Mouse (Mus musculus): ENCODE results near the gene Gpm6b. TPM values are rescaled to one million over a fixed set of nuclear protein-coding genes. Genes with fewer than 3 reads are reported as not detected.

The Gpm6b gene
- total RNA-seq, 2 experiments from 2014 or later: 716 to 752 TPM

- peak; percentile 22 to 69 for DNase-seq (ENCODE audit: extremely low spot score in 1 of 2, low spot score in 1 of 2)
Observed at GRCm38 (mm10) chrX:166351790-166352189, 113.1 kb downstream of the Gpm6b start.

GRCm38 (mm10) chrX:166353412-166353811, 114.7 kb downstream of the Gpm6b start:
- DNase-seq (ENCODE audit: extremely low spot score in 1 of 2, low spot score in 1 of 2): no peak

GRCm38 (mm10) chrX:166354913-166355312, 116.2 kb downstream of the Gpm6b start:
- DNase-seq (ENCODE audit: extremely low spot score in 1 of 2, low spot score in 1 of 2): no peak

GRCm38 (mm10) chrX:166356276-166356675, 117.6 kb downstream of the Gpm6b start:
- no peak for DNase-seq (ENCODE audit: extremely low spot score in 1 of 2, low spot score in 1 of 2)

DNA sequence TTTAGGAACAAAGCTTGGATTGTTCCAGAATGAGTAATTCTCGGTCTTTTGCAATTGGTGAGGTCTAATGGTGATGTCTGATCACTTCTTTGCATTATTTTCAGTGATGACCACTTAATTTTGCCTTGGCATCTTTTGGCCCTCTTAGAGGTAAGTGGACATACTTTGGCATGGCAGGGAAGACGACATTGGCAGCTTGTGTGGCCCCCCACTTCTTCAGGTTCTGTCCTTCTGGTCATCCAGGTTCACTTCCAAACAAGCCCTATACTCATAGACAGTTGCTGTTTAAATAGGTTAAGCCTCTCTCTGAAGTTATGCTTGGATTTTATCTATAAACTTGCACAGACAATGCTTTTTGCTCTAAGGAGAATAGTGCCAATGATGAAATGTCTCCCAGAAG, 120.2 kb downstream of the Gpm6b start:
- no peak for DNase-seq (ENCODE audit: extremely low spot score in 1 of 2, low spot score in 1 of 2)

DNA sequence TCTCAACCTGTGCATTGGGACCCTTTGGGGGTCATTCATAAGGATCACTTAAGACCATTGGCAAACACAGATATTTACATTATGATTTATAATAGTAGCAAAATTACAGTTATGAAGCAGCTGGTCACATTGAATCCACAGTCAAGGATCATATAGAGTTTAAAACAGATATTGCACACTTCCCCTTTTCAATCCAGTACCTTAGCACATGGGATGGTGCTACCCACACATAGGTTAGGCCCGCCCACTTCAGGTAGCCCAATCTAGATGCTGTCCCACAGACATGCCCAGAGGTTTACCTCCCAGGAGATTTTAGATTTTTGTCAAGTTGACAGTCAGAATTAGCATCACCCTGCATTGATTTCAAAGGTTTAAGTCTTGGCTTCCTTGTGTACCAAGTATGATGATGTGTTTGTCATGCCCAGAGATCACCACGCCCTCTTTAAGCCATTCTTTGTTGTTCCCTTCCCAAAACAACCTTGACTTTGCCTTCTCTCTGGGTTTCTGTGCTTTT, 121.3 kb downstream of the Gpm6b start:
- no peak for DNase-seq (ENCODE audit: extremely low spot score in 1 of 2, low spot score in 1 of 2)

DNA sequence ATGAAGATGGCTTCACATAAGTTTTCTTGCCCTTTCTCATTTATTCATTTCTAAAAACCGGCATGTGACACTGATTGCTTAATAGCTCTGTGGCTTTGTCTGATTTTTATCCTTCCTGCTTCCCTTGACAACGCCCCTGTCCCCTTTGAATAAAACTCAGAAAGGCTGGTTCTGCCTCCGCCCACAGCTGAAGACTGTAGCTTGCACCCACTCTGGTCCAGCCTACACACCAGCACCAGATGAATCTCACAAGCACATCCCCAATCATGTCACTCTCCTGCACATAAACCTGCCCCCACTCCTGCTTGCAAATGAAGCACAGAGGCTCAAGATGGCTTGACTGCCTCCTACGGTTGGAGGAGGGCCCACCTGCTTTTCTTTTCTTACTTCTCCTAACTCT, 121.7 kb downstream of the Gpm6b start:
- DNase-seq (ENCODE audit: extremely low spot score in 1 of 2, low spot score in 1 of 2): no peak

DNA sequence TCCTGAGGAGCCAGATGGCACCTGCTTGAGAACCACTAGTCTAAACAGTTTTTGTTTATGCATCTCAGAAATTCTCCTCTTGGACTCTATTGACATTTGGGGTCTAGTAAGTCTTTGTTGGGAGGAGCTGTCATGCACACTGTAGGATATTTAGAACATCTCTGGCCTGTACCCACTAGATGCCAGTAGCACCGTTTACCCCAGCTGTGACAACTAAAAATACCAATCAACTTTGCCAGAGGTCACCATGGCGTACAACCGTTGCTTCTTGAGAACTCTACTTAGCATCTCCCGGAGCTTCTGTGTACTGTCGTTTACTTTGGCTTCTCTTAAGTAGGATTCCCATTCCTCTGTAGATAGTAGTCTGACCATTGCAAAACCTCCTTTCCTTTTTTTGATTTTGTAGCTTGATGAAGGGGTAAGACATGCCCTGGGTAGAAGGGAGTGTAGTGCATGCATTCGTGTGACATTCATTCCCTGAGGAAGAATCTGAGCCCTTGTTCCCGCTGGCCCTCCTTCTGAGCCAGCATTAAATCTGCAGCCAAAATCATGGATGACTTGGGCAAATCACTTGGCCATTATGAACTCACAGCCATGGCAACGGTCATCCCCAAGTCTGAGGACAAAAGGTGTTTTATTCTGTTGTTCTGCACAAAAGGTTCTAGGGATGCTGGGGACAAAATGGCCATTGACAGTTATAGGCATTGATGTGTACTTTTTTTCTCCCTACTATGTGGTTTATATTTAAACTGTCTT, 126.9 kb downstream of the Gpm6b start:
- no peak for DNase-seq (ENCODE audit: extremely low spot score in 1 of 2, low spot score in 1 of 2)

GRCm38 (mm10) chrX:166376681-166377328, 138.1 kb downstream of the Gpm6b start:
- DNase-seq (ENCODE audit: extremely low spot score in 1 of 2, low spot score in 1 of 2): no peak

DNA sequence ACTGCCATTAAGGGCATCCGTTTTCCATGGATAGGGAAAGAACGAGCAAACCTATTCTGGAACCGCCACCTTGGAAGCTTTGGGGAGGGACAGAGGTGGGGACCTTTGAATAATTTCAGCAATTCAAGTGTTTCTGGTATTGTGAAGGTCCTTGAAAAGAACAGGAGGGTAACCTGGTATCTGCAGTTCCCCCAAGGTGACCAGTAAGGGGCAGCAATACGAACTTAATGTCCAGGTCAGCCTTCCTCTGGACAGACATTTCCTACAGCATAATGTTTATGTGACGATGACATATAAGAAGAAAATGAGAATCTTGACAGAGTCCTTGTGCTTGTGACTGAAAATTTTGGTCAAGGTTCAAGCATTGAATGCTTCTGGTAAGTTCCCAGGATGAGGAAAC, 139.9 kb downstream of the Gpm6b start:
- DNase-seq (ENCODE audit: extremely low spot score in 1 of 2, low spot score in 1 of 2): no peak

DNA sequence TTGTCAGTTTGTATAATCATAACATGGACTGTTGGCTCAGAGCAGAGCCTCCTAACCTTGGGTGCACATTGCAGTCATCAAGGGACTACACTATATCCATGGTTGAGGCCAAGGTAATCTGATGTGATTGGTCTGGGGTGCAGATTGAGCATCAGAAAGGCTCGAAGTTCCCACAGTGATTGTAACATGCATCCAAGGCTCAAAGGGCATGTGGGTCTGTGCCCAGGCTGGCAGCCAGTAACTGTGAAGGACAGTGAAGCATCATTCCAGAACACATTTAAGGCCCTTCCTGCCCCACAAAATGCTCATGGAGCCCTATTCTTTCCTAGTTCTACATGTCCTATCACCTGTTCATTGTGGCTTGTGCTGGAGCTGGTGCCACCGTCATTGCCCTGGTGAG, 144.9 kb downstream of the Gpm6b start:
- DNase-seq (ENCODE audit: extremely low spot score in 1 of 2, low spot score in 1 of 2): no peak

DNA sequence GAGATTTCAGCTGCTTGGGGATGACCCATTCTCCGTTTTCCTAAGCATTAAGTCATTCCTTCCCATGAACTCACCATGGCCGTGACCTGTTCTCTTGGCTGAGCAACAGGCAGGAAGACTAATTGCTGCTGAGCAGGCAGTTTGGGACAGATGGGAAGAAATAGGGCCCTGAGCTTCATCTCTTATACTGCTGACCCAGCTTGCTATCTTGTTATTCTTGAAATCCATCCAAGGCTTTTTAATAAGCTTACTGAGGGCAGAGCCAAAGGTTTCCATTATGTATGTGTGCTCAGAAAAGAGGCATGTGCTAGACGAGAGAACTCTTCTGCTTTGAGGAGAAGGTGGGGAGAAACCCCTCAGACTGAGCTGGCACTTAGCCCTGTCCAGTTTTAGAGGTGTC, 146.2 kb downstream of the Gpm6b start:
- DNase-seq (ENCODE audit: extremely low spot score in 1 of 2, low spot score in 1 of 2): no peak

DNA sequence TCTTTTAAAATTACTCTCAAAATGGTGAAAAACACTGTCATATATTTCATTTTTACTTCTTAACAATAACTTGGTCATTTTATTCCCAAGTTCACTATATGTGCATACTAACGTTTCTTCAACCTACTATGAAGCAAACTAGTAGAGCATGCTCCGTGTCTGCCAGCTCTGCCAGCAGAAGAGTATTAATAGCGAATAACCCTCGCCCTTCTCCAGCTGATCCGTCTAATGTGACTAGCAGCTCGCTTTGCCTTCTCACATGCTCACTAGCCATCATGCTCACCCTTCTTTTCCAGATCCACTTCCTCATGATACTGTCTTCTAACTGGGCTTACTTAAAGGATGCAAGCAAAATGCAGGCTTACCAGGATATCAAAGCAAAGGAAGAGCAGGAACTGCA, 147.9 kb downstream of the Gpm6b start:
- DNase-seq (ENCODE audit: extremely low spot score in 1 of 2, low spot score in 1 of 2): no peak

- no peak for DNase-seq (ENCODE audit: extremely low spot score in 1 of 2, low spot score in 1 of 2)
Observed at GRCm38 (mm10) chrX:166393753-166394152, 155.0 kb downstream of the Gpm6b start.

- no peak for DNase-seq (ENCODE audit: extremely low spot score in 1 of 2, low spot score in 1 of 2)
Observed at GRCm38 (mm10) chrX:166407865-166408264, 169.2 kb downstream of the Gpm6b start.

GRCm38 (mm10) chrX:166416196-166416595, 177.5 kb downstream of the Gpm6b start:
- DNase-seq (ENCODE audit: extremely low spot score in 1 of 2, low spot score in 1 of 2): peak in 1 of 2 experiments; percentile 17

DNA sequence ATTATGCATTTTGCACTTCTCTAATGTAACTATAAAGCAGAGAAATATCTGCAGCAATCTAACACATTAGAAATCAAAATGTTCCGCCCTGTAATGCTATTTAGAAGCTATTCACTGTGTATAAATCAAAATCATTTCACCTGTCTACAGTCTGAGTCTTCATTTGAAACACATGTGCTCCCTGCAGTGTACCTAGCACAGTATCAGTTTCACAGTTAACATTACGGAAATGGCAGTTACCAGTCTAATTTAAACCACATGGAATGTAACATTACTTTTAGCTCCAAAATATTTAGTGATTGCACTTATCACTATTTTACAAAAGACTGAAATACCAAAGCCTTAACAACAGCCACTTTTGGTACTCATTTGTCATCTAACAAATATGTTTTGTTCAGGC, 196.1 kb downstream of the Gpm6b start:
- DNase-seq (ENCODE audit: extremely low spot score in 1 of 2, low spot score in 1 of 2): no peak

Other genes with a start within 250 kb of the Gpm6b start
- 10 to 100 TPM; 11.5 to 11.6 TPM for gene Gemin8, start 68.5 kb upstream of the Gpm6b start, total RNA-seq (2021)
- 10 to 100 TPM; 56.1 to 59.8 TPM for gene Trappc2, start 201.7 kb downstream of the Gpm6b start, total RNA-seq (2021)
- 1 to 10 TPM; 4.5 to 5.1 TPM for gene Ofd1, start 201.8 kb downstream of the Gpm6b start, total RNA-seq (2021)
- 10 to 100 TPM; 38.5 to 39.0 TPM for gene Rab9, start 241.0 kb downstream of the Gpm6b start, total RNA-seq (2021)